Mouse (Mus musculus) embryo, embryonic 11.5 days (tissue): ENCODE measurements at regions not wholly inside any gene's neighbourhood (a gene's known extent, or its start where the extent isn't known, plus 50 kb on each side); places are given as distances from the start of the nearest gene placed in this dataset.

Source experiments
- DNase-seq: peaks from one replicate; pipeline ENCODE4 v3.0.0-alpha.2; 2012; ENCODE audit warnings: low read depth, low spot score

DNA sequence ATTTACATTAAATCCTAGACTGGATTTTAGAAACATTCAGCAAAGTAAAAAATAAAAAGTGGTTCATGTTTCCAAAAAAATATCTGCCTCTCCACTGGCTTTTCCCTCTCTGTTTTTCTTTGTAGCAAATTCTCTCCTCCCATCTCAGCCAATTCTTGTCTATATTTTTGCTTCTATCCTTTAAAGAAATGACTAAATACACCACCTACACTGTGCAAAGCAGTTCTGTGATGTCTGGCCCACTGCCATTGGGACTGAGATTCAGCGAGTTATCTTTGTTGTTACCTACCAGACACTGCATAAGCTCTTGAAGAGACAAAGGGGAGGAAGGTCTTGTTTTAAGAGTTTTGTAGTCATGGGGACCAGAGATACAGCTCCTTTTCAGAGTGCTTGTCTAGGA, 835.8 kb upstream of the Klhl29 start:
- DNase-seq, result no peak

DNA sequence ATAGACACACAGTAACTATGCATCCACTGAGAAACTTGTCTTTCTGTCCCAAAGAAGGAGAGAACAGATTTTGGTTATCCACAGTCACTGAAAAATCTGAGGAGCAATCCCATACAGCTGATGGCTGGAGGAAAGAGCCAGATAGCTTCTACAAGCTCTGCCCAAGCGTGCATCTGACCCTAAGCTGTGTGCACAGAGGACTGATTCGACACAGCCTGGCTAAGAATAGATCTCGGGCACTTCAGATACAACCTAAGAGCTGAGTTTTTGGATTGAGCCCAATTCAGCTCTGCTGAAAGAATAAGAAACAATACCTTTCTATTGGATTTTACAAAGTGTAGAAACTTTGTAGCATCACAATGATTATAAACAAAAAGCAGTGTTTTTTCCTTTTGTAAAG, 813.8 kb upstream of the Klhl29 start:
- no peak for DNase-seq

DNA sequence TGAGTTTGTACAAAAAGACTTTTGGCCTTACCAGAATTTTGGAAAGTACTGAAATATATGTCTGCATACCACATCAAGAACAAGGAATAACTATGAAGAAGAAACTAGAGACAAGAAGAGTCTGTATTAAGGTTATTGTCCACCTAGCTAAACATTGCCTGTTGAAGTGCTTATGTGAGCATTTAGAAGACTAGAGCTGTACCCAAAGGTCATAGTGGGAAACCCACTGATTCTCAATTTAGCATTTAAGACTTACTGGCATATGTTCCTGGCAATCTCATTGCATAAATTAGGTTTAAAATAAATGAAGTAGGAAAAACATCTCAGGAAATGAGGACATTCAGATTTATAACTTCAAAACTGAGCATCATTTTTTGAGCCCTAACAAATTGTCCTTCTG, 793.3 kb upstream of the Klhl29 start:
- DNase-seq, result no peak

DNA sequence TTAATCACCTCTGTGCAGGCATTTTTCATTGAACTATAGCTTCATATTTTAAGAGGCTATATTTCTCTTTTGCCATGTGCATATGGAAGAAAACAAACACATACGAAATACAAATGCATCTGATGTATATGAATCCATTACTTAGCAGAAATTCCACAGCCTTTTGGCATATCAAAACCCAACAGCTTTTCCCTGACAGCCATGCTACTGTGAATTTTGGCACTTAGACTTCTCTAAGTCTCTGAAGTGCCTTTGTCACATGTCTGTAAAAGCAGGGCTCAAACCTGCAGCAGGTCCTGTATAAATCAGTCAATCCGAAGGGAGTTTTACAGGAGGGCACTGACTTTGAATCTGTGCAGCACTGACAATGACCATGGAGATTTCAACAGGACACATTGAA, 778.8 kb upstream of the Klhl29 start:
- DNase-seq, result no peak

DNA sequence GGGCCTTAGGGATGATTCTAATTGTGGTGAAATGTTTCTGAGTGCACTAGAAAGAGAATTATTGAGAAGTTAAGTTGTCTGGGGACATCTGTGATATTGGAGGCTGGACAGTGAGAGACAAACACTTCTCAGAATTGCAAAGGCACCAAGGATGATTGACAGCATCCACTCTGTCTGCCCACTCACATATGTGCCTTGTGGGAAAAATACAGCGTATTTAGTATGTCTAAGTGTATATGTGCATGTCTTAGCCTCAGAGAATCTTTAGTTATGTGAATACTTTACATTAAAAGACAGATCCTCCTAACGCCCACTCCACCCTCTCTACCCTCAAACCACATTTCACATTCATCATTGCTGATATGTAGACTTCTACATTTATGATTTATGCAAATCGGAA, 776.0 kb upstream of the Klhl29 start:
- DNase-seq, result no peak

DNA sequence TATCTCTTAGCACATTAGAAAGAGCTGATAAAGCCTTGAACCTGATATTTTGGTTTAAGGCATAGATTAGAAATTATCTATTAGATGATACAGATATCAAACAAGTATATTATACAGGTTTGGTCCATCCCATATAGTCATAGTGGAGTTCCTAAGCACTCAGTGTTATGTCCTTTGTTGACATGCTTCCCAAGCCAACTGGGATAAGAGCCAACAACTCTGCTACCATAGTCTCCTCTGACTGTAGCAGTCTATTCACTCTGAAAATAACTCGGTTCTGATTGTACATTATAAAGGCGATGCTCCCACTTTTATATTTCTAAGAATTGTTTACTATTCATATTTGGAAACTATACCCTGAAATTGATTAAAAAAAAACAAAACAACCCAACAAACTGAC, 757.0 kb upstream of the Klhl29 start:
- no peak for DNase-seq

DNA sequence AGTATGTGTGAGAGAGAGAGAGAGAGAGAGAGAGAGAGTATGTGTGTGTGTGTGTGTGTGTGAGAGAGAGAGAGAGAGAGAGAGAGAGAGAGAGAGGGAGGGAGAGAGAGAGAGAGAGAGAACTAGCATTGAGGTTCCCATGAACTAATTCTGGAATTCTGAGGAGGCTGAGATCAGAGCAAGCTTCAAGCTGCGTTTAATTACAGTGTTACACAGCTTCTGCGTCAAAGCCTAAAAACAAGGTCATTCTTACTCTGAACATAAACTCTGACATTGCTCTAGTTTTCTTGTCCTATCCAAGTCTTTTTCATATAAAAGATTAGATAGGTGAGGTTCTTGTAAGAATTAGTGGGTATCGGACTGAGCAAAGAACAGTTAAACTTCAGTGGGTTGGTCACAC, 744.1 kb upstream of the Klhl29 start:
- DNase-seq, result no peak

DNA sequence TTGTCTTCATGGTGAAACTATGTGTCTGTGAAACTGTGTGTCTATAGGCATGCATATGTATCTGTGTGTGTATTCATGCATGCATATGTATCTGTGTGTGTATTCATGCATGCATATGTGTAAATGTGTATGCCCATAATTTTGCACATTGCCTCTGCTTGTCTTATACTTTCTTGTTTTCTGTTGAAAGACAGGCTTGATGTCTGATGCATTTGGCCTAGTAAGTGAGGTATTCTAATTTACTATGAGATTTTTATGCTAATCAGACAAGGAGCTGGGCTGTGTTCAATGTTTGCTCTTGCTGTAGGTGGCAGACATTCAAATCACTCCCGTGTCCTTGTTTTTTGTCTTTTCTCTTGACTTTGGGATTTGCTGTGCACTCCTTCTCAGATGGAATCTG, 739.8 kb upstream of the Klhl29 start:
- DNase-seq, result no peak

DNA sequence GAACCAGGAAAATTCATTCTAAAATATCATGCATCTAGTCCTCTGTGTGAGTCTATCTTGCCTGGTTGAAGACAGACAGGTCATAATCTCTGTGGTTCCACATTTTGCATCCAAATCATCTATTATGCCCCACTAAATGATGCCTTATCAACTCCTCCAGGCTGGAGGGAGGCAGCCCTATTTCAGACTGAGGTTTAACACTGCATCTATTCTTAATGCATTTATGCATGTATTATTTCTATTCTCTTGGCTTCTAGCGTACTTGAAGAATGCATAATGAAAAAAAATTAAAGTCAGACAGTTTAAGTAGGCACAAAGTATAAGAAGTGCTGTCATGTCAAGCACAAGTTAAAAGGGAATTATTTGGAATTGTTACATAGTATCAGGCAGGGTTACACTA, 721.8 kb upstream of the Klhl29 start:
- no peak for DNase-seq

DNA sequence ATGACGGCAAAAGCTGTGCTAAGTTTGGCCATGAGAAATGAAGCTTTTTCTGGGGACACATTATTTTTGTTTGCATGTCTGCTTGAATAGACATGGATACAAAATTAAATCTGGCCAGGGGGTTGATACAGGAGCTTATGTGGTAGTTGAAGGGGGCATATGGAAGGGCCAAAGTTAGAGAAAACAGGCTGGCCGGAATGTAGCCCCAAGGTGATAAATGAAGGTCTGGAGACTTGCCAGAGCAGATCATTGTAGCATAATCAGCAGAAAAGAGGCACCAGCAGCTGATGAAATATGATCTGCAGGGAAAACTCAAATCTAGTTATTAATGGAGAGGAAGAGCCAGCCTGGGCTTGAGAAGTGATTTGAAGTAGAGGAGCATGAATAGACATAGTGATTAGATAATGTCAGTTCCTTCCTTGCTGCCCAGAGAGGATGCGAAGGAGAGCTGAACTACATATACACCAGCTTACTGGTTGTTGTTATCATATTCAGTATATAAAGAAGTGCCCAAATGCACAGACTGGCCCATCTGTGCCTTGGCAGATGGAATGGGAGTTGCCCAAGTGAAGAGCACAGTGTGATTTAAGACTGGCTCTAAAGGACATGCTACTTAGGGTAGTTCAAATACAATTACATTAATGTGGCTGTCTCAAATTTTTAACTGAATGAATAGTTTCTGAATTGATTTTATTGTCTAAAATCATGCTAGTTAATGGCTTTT, 712.3 kb upstream of the Klhl29 start:
- DNase-seq, result no peak

DNA sequence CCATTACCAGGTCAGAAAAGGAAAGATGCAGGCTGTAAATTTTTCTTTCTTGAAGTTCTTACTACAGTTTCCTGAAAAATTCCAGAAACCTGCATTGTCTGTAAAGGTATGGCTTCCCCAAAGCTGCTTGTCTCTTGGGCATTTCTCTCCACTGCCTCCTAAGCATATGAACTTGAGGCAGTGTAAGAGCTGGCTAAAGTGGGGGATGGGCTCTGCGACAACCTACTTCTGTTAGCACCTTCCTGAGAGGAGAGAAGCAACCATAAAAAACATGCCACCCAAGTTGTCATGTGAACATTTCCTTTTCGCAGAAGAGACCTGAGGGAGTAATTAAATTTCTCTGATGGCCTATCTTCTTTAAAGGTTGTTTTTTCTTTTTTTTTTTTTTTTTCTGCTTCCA, 711.6 kb upstream of the Klhl29 start:
- DNase-seq, result no peak

DNA sequence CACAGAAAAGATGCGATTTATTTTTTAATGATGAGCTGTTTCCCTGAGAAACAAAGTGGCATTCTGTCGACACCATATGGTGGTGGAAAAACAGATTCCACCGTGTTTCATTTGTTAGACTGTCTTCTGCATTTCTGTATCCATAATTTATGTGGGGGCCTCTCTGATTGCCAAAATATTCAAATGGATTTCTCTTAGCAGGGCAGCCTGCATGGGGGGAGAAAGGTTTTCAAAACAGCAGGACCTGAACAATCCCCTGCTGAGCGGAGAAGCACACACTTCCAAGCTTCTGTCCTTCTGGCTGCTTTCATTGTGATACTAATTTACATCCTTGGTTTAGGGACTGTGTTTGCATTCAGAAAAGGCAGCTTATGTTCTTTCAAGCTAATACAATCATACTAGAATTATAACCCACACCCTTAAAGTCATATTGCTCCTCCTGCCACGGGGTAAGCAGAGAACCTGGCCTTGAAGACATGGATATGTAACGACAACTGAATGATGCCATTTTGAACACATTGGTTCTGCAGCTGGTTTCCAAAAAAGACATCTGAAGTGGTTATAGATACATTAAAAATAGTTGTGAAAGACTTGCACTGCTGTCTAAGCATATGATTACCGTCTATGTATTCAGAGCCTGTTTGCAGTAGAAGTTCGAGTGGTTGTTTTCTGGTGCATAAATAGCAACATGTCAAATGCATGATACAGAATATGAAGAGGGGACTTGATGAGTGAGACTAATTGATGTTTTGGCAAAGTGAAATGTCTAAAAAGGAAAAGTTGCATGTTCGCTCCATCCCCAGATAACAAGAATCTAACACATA, 671.6 kb upstream of the Klhl29 start:
- no peak for DNase-seq

DNA sequence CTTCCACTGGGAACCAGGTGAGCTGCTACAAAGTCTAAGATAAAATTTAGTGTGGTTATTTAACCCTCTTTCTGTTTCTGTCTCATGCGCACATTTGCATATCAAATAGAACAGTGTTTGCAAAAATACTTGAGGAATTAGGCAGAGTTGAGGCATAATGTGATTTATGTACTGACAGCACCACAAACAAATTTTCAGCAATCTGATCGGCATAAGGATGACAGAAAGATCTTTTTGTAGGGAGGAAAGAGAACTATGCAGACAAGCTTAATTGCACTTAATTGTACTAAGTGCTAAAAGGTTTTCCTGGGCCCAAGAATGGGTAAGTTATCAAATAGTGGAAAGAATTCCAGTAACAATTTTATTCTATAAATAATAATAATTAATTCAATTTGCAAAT, 670.6 kb upstream of the Klhl29 start:
- DNase-seq, result no peak

DNA sequence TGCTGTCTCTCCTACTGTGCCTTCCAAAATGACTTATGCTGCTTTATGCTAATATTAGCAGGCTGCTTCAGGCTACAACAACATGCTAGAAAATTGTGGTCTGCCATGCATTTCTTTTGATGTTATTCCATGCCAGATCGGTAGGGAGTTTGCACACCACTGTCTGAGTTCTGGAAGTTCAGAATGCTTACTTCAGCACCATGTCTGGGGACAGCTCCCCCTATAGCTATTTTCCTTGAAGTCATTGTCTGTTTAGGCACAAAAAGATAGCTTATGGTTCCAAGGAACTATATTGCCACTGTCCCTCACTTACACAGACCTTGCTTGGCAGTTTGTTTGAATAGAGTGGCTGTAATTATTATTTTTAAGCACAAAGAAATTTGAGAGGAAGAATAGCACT, 666.8 kb upstream of the Klhl29 start:
- DNase-seq, result peak; percentile 27

DNA sequence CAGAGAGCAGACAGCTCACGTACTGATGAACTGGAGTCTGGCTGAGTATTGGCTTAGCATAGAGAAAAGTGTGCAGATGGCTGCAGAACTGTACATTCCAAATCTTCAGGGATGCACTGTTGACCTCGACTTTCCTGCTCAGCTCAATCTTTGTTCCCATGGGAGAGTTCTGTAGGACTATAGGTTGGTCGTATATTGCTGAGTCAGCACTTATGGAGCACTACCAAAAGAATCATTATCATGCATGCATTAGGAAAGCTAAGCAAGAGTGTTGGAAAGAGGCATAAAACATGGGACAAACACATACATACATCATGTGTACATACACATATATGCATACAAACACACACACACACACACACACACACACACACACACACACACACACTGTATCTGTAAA, 648.6 kb upstream of the Klhl29 start:
- no peak for DNase-seq

DNA sequence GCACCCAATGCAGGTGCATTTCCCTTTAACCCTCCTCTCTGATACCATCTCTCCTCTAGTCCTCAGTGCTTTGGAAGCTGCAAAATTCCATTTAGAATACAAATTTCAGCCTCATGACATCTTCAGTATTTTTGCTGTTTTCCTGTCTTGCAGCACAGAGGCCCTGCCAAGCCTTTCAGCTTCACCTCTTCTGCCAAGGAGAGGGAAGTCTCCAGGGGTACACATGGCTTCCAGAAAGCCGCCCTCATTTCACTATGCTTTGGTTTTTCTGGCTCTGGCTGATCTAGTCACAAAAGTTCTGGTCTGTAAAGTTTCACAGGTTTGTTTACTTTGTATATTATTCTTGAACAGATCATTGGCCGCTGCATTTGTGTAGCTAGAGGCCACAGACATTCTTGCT, 647.0 kb upstream of the Klhl29 start:
- no peak for DNase-seq

DNA sequence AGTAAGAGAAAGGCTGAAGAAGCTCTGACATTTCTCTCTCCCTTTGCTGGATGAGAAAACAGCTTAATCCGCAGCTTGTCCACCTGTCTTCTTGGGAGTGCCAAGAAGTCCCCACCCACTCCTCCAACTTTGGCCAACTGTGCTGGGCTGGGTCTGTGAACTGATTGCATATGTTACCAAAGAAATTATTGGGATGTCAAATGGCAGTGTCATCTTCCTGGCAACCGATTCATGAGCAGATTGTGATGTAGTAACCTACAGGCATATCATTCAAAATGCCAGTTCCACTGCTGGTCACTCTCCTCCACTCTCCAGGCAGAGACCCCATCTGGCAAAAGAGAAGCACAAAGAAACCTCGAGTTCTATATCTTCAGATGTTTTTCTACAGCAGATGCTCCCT, 625.5 kb upstream of the Klhl29 start:
- no peak for DNase-seq

DNA sequence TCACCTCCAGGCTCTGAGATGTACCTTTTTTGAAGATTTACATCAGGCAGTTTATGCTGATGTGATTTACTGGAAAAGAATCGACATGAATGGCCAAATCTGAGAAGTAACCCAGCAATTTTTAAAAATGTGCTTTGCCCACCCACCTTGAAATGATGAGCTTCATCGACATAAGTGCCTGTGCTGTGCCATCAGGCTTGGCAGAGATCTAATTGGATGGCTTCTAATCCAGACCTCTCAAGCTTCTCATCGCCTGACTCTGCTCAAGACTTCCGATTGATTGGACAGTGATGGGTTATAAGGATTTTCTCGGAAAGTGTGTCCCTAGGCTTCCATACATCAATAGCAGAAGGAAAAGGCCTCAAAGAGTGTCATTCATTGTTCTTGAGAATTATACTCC, 621.9 kb upstream of the Klhl29 start:
- DNase-seq, result no peak

DNA sequence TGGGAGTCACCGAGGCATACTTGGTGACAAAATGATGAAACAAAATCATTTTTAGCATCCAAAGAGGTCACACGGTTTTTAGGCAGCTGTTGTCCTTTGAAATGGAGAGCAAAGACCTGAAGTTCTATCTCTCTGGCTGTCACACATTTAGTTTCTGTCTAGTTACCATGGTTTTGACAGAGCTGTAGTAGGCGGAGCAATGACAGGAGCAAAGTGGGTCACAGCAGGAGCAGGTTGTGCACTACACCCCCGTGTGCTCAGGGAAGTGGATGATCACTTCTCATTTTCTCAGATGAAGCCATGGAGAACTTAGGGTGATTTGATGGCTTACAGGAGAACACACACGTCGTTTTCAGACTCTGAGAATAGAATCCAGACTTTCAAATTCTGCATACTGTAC, 621.2 kb upstream of the Klhl29 start:
- DNase-seq, result no peak

DNA sequence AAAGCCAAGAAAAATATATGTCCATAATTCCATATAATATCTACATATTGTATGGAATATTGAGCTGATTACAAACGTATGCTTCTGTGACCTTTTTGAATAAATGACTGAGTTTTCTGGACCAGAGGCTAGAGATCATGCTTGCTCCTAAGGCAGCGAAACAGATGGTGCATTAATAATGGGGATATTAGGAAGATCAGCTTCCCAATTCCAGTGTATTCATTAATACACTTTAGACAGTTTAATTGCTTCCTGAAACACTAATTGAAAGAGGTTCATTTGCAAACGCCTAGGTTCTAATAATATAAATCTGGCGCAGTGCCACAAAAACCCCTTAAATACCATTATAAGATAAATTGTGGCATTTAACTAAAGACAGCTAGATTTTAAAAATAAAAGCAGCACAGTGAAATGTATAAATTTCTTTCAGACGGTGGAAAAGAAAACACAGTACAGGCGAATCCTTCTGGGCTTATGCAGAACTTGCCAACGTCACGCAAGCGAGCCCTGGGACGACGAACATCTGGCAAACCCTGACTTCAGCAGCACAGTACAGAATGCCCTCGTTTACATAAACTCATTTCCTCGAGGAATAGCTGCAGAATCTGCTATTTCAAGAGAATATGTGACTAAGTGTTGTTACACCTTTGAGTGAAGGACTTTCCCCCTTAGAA, 608.6 kb upstream of the Klhl29 start:
- no peak for DNase-seq

DNA sequence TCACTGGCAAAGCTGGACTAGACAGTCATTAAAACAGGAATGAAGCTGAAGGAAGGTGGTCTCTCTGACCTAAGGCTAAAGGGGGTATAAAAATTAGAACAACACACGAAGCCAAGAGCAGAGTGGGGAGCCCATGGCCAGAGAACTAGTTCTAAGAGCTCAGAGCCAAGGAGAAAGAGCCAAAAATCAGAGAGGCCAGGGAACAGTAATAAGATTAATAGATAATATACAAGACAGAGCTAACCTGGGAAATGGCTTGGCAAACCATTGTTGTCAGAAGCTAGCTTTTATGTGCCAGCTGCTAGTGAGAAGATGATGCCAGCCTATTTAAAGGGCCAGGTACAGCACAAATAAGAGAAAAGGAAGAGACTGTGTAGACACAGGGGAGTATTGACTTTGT, 606.6 kb upstream of the Klhl29 start:
- DNase-seq, result no peak

DNA sequence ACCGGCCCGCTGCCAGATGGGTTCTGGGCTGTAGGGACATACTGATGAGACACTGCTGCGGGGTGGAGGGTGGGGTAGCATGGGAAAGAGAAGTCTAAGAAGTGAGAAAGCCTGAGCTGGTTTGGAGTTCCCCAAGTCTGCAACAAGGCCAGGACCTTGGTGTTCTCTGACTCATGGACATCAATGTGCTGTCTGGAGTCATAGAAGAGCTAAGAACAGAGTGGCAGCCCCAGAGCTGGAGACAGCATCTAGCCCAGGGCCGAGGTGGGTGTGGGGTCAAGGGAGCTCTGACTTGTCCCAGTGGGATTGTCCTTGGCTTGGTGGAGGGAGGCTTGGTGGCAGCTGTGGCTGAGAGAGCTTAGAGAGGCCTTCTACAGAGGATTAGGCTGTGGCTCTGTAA, 600.4 kb upstream of the Klhl29 start:
- no peak for DNase-seq

DNA sequence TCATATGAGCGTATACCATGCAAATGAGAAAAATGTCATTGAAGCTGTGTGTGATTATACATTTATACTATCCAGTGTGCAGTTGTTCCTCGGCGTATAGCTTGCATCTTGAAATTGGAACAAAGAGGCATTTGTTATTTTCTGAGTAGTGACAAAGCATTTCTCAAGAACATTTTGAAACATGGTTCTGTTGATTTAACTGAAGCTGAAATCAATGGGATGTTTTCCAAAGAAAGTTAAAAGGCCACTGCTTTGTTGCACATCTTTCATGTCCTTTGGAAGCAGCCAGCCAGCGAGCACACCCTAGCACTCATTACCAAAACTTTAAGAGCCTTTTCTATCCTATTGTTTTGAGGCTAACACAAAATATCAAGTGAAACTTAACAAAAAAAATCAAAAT, 594.1 kb upstream of the Klhl29 start:
- no peak for DNase-seq
